Mouse (Mus musculus): ENCODE results near the gene Tnnt1. TPM values are rescaled to one million over a fixed set of nuclear protein-coding genes. Genes with fewer than 3 reads are reported as not detected.

Tnnt1 gene
- polyA plus RNA-seq, 1 experiment from 2014 or later, result 2.4 TPM

Other genes starting within 250 kb of the Tnnt1 start
- gene Ncr1, start 178.7 kb downstream of the Tnnt1 start, polyA plus RNA-seq (2018), result 0.26 TPM in 1 of 3 replicates, not detected in the others
- 0.06 to 0.14 TPM in 2 of 3 replicates, not detected in the other for gene Gp6, start 118.6 kb downstream of the Tnnt1 start, polyA plus RNA-seq (2018)
- 6.4 to 17.7 TPM (median 7.5 TPM) in 3 replicates for gene Rdh13, start 70.7 kb downstream of the Tnnt1 start, polyA plus RNA-seq (2018)
- gene Eps8l1, start 55.7 kb downstream of the Tnnt1 start, polyA plus RNA-seq (2018), result 0.30 to 3.9 TPM (median 3.1 TPM) in 3 replicates
- gene Ppp1r12c, start 14.7 kb downstream of the Tnnt1 start, polyA plus RNA-seq (2018), result 102 to 126 TPM (median 108 TPM) in 3 replicates
- gene Tnni3, start 7.8 kb upstream of the Tnnt1 start, polyA plus RNA-seq (2018), result 0.57 to 2.9 TPM (median 2.8 TPM) in 3 replicates
- 2.2 to 5.6 TPM (median 2.3 TPM) in 3 replicates for gene Dnaaf3, start 16.1 kb upstream of the Tnnt1 start, polyA plus RNA-seq (2018)
- gene Syt5, start 31.2 kb upstream of the Tnnt1 start, polyA plus RNA-seq (2018), result not detected in 3 replicates
- not detected in 3 replicates for gene Ptprh, start 87.7 kb upstream of the Tnnt1 start, polyA plus RNA-seq (2018)
- gene Tmem86b, start 115.0 kb upstream of the Tnnt1 start, polyA plus RNA-seq (2018), result 1.4 to 2.3 TPM (median 2.1 TPM) in 3 replicates
- 68.2 to 77.4 TPM (median 74.2 TPM) in 3 replicates for gene Ppp6r1, start 142.6 kb upstream of the Tnnt1 start, polyA plus RNA-seq (2018)
- 13.6 to 44.2 TPM (median 27.9 TPM) in 3 replicates for gene Hspbp1, start 168.7 kb upstream of the Tnnt1 start, polyA plus RNA-seq (2018)
- gene Brsk1, start 174.2 kb upstream of the Tnnt1 start, polyA plus RNA-seq (2018), result 0.07 TPM in 1 of 3 replicates, not detected in the others
- gene Tmem150b, start 208.9 kb upstream of the Tnnt1 start, polyA plus RNA-seq (2018), result 1.2 to 4.1 TPM (median 2.5 TPM) in 3 replicates
- gene Kmt5c, start 223.7 kb upstream of the Tnnt1 start, polyA plus RNA-seq (2018), result 13.0 to 41.3 TPM (median 19.4 TPM) in 3 replicates
- 1.3 TPM in 1 of 3 replicates, not detected in the others for gene Cox6b2, start 236.7 kb upstream of the Tnnt1 start, polyA plus RNA-seq (2018)